In the genomic region with DNA sequence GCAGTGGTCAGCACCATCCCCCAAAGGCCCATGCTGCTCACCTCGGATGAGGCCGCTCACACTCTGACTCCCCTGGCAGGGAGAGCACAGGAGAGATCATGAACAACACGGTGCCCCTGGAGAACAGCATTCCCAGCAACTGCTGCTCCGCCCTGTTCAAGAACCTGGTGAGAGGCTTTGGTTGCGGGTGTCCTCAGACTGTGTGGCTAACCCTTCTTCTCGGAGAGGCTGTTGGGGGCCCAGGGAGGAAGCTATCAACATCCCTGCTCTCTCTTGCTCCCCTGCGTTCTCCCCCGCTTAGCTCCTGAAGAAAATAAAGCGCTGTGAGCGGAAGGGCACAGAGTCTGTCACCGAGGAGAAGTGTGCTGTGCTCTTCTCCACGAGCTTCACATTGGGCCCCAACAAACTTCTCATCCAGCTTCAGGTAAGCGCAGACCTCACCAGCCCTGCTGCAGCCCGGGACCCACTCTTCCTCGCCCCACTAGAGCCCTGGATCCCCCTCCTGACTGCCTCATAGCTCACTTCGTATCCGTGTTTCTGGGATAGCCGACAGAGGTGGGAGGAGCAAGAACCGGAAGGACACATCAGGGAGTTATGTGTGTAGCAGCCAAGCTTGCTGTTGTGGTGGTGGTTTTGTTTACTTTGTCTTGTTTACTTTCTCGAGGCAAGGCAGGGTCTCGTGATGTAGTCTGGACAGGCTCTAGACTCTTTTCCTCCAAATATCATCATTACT, we compare ENCODE assay signal across 12 mouse cellular contexts. TPM values are rescaled to one million over a fixed set of nuclear protein-coding genes. Genes with fewer than 3 reads are reported as not detected.
DNase-seq lines count a peak whose midpoint lies in the region; ATAC-seq and TF ChIP-seq lines count a peak whose summit lies in the region.
"Had no signal": no experiment of that assay in that cellular context is flagged by ENCODE, and none has a peak within 500 bp of the region (broad histone marks: within the 10 kb centered on the region; RNA-seq: fewer than 3 reads in every experiment).

No protein-coding gene starts in this region.

- no peaks in the 10 kb centered on the region for H3K4me1 ChIP-seq in heart, embryonic 14.5 days (ENCODE audit: control insufficient read depth in 2 of 2, insufficient read depth in 2 of 2, low read length in 2 of 2)
- H3K4me1 ChIP-seq in ES-Bruce4 (ENCODE audit: control insufficient read depth, insufficient read depth, low read length), result no peaks in the 10 kb centered on the region
- no peaks in the 10 kb centered on the region for H3K4me1 ChIP-seq in embryonic facial prominence, embryonic 15.5 days
- peaks cover 10% of the 10 kb centered on the region; the same call in 1 of the 2 replicates for H3K4me1 ChIP-seq in liver, embryonic 12.5 days

- no peak overlapping the region for H3K4me3 ChIP-seq in heart, embryonic 14.5 days (ENCODE audit: control insufficient read depth in 1 of 2, insufficient read depth in 1 of 2, low read depth in 1 of 2, low read length in 2 of 2)
- H3K4me3 ChIP-seq in ES-Bruce4 (ENCODE audit: low read depth, low read length), result peak overlapping the region; percentile 71
- no peak overlapping the region; the same call in 1 of the 2 replicates for H3K4me3 ChIP-seq in embryonic facial prominence, embryonic 15.5 days (replicated peaks)
- H3K4me3 ChIP-seq in liver, embryonic 12.5 days, result no peak overlapping the region
- no peak overlapping the region for H3K4me3 ChIP-seq in layer of hippocampus, adult 2 months
- H3K4me3 ChIP-seq: megakaryocyte, embryonic 14.5 days had no signal

- no peak for DNase-seq in heart, adult 9 months (ENCODE audit: low spot score in 2 of 2)
- DNase-seq in adrenal gland, adult 2 months, result no peak
- DNase-seq in urinary bladder, postnatal 10 days (ENCODE audit: low spot score), result no peak
- no peak for DNase-seq in layer of hippocampus, adult 2 months (ENCODE audit: low spot score in 2 of 2)
- DNase-seq: layer of hippocampus, adult 9-11 months; thymus, adult 2 months had no signal

- no peak overlapping the region for H3K9ac ChIP-seq in heart, embryonic 14.5 days (ENCODE audit: low read length)
- peak overlapping the region; percentile 45 for H3K9ac ChIP-seq in ES-Bruce4 (ENCODE audit: low read depth, poor library complexity, severe bottlenecking)
- no peak overlapping the region for H3K9ac ChIP-seq in embryonic facial prominence, embryonic 15.5 days
- no peak overlapping the region for H3K9ac ChIP-seq in liver, embryonic 12.5 days

- no peak overlapping the region for H3K27ac ChIP-seq in heart, embryonic 14.5 days (replicated peaks in 1 of 2; ENCODE audit: control insufficient read depth in 1 of 2, insufficient read depth in 1 of 2, low read depth in 2 of 2, low read length in 2 of 2)
- no peak overlapping the region for H3K27ac ChIP-seq in ES-Bruce4 (ENCODE audit: insufficient read depth, low read length)
- H3K27ac ChIP-seq in embryonic facial prominence, embryonic 15.5 days (replicated peaks), result 0 out of 2 replicates have a peak overlapping the region, but pooled peaks have one; percentile 17
- H3K27ac ChIP-seq in liver, embryonic 12.5 days, result no peak overlapping the region
- H3K27ac ChIP-seq in layer of hippocampus, adult 2 months, result no peak overlapping the region

- H3K36me3 ChIP-seq in heart, embryonic 14.5 days (ENCODE audit: control insufficient read depth, insufficient read depth, low read length), result peaks cover 87% of the 10 kb centered on the region
- no peaks in the 10 kb centered on the region for H3K36me3 ChIP-seq in ES-Bruce4 (ENCODE audit: control insufficient read depth, insufficient read depth, low read length, poor library complexity, severe bottlenecking)
- H3K36me3 ChIP-seq in embryonic facial prominence, embryonic 15.5 days, result peaks cover 69% of the 10 kb centered on the region
- peaks cover 77% of the 10 kb centered on the region for H3K36me3 ChIP-seq in liver, embryonic 12.5 days

- no peaks in the 10 kb centered on the region for H3K27me3 ChIP-seq in heart, embryonic 14.5 days (ENCODE audit: control insufficient read depth, insufficient read depth, low read length)
- no peaks in the 10 kb centered on the region for H3K27me3 ChIP-seq in ES-Bruce4 (ENCODE audit: control insufficient read depth, insufficient read depth, low read length, poor library complexity, severe bottlenecking)
- H3K27me3 ChIP-seq in embryonic facial prominence, embryonic 15.5 days, result no peaks in the 10 kb centered on the region
- H3K27me3 ChIP-seq in liver, embryonic 12.5 days (replicated peaks), result no peaks in the 10 kb centered on the region
- H3K27me3 ChIP-seq: CH12.LX; megakaryocyte, embryonic 14.5 days had no signal

- no peak for TF ChIP-seq EP300 in ES-Bruce4 (IDR thresholded peaks at IDR 0.05; ENCODE audit: insufficient read depth, low read depth, low read length)

- 0 out of 2 replicates have a peak, but pooled peaks have one; percentile 13 for ATAC-seq in heart, embryonic 14.5 days (ENCODE audit: insufficient number of reproducible peaks, insufficient read depth, low FRiP score, low read depth)
- ATAC-seq in embryonic facial prominence, embryonic 15.5 days (ENCODE audit: insufficient number of reproducible peaks, low FRiP score, low TSS enrichment, low read depth), result no peak
- ATAC-seq in liver, embryonic 12.5 days, result no peak

- 49% methylated on average over 21 of the region's 21 CpGs for WGBS in heart, embryonic 14.5 days
- WGBS in embryonic facial prominence, embryonic 15.5 days, result 57% methylated on average over 21 of the region's 21 CpGs
- WGBS in liver, embryonic 12.5 days (ENCODE audit: insufficient replicate concordance), result 67% methylated on average over 21 of the region's 21 CpGs

- H3K9me3 ChIP-seq in heart, embryonic 14.5 days (ENCODE audit: control insufficient read depth, low read length), result no peaks in the 10 kb centered on the region
- H3K9me3 ChIP-seq in ES-Bruce4 (replicated peaks; ENCODE audit: control insufficient read depth, insufficient read depth, low read length, poor library complexity, severe bottlenecking), result no peaks in the 10 kb centered on the region
- H3K9me3 ChIP-seq in embryonic facial prominence, embryonic 15.5 days (replicated peaks), result no peaks in the 10 kb centered on the region
- no peaks in the 10 kb centered on the region for H3K9me3 ChIP-seq in liver, embryonic 12.5 days (replicated peaks)
- H3K9me3 ChIP-seq: megakaryocyte, embryonic 14.5 days had no signal

- peak; percentile 33 for TF ChIP-seq POLR2A in ES-Bruce4 (IDR thresholded peaks at IDR 0.05; ENCODE audit: insufficient read depth, low read length)

- H3K4me2 ChIP-seq in heart, embryonic 14.5 days (ENCODE audit: low read length), result 0 out of 2 replicates have a peak overlapping the region, but pooled peaks have one; percentile 6
- H3K4me2 ChIP-seq in embryonic facial prominence, embryonic 15.5 days (replicated peaks), result 0 out of 2 replicates have a peak overlapping the region, but pooled peaks have one; percentile 8
- H3K4me2 ChIP-seq in liver, embryonic 12.5 days, result peak overlapping the region; percentile 29; the same call in 1 of the 2 replicates

- TF ChIP-seq CTCF in ES-Bruce4 (IDR thresholded peaks at IDR 0.05; ENCODE audit: low read depth, low read length), result no peak
- TF ChIP-seq CTCF in layer of hippocampus, adult 2 months (conservative IDR thresholded peaks at IDR 0.05), result no peak

RNA-seq across cellular contexts. Expression of a gene that starts 10.3 kb away (rescaled TPM):
- 25.2 and 25.7 TPM in 2 replicates for polyA plus RNA-seq in heart, embryonic 14.5 days (2014; fragmentation: Nextera tagmentation; extraction: Ambion mirVana)
- polyA plus RNA-seq in ES-Bruce4 (2011; ENCODE audit: insufficient read depth, insufficient read length, low read depth, missing spikeins), result 28.2 and 32.9 TPM in 2 replicates
- 35.3 and 36.2 TPM in 2 replicates for polyA plus RNA-seq in embryonic facial prominence, embryonic 15.5 days (2015; fragmentation: Nextera tagmentation; extraction: Ambion mirVana)
- polyA plus RNA-seq in liver, embryonic 12.5 days (2016; fragmentation: Nextera tagmentation; extraction: Ambion mirVana), result 19.2 and 19.4 TPM in 2 replicates
- 100 to 1,000 TPM in 1 of 2 experiments, 10 to 100 TPM in 1; 88.3 to 109 TPM for total RNA-seq in adrenal gland, adult 2 months (2021)
- 67.6 and 83.8 TPM in 2 replicates for polyA plus RNA-seq in adrenal gland, adult 2 months (2012; rRNA removed)
- 1 to 10 TPM; 6.4 to 6.7 TPM for total RNA-seq in layer of hippocampus, adult 2 months (2021)

RNA-seq across cellular contexts. Expression of a gene that starts 13.6 kb away (rescaled TPM):
- 8.8 and 11.8 TPM in 2 replicates for polyA plus RNA-seq in heart, embryonic 14.5 days (2014; fragmentation: Nextera tagmentation; extraction: Ambion mirVana)
- polyA plus RNA-seq in ES-Bruce4 (2011; ENCODE audit: insufficient read depth, insufficient read length, low read depth, missing spikeins), result 22.0 and 22.3 TPM in 2 replicates
- 10.1 and 11.3 TPM in 2 replicates for polyA plus RNA-seq in embryonic facial prominence, embryonic 15.5 days (2015; fragmentation: Nextera tagmentation; extraction: Ambion mirVana)
- polyA plus RNA-seq in liver, embryonic 12.5 days (2016; fragmentation: Nextera tagmentation; extraction: Ambion mirVana), result 7.0 and 8.0 TPM in 2 replicates
- 1 to 10 TPM; 4.6 to 9.1 TPM for total RNA-seq in adrenal gland, adult 2 months (2021)
- 1.5 and 2.6 TPM in 2 replicates for polyA plus RNA-seq in adrenal gland, adult 2 months (2012; rRNA removed)
- 1 to 10 TPM; 5.8 to 6.8 TPM for total RNA-seq in layer of hippocampus, adult 2 months (2021)

RNA-seq across cellular contexts. Expression of a gene that starts 15.3 kb away (rescaled TPM):
- 6.4 and 9.0 TPM in 2 replicates for polyA plus RNA-seq in heart, embryonic 14.5 days (2014; fragmentation: Nextera tagmentation; extraction: Ambion mirVana)
- 5.5 and 8.1 TPM in 2 replicates for polyA plus RNA-seq in ES-Bruce4 (2011; ENCODE audit: insufficient read depth, insufficient read length, low read depth, missing spikeins)
- polyA plus RNA-seq in embryonic facial prominence, embryonic 15.5 days (2015; fragmentation: Nextera tagmentation; extraction: Ambion mirVana), result 30.8 and 33.2 TPM in 2 replicates
- polyA plus RNA-seq in liver, embryonic 12.5 days (2016; fragmentation: Nextera tagmentation; extraction: Ambion mirVana), result 2.6 and 3.4 TPM in 2 replicates
- 10 to 100 TPM; 16.9 to 26.6 TPM for total RNA-seq in adrenal gland, adult 2 months (2021)
- 35.9 and 38.7 TPM in 2 replicates for polyA plus RNA-seq in adrenal gland, adult 2 months (2012; rRNA removed)
- 10 to 100 TPM; 44.0 to 44.4 TPM for total RNA-seq in layer of hippocampus, adult 2 months (2021)

RNA-seq across cellular contexts. Expression of a gene that starts 32.1 kb away (rescaled TPM):
- polyA plus RNA-seq in heart, embryonic 14.5 days (2014; fragmentation: Nextera tagmentation; extraction: Ambion mirVana), result 29.4 and 31.2 TPM in 2 replicates
- 36.3 and 41.3 TPM in 2 replicates for polyA plus RNA-seq in ES-Bruce4 (2011; ENCODE audit: insufficient read depth, insufficient read length, low read depth, missing spikeins)
- 161 and 163 TPM in 2 replicates for polyA plus RNA-seq in embryonic facial prominence, embryonic 15.5 days (2015; fragmentation: Nextera tagmentation; extraction: Ambion mirVana)
- polyA plus RNA-seq in liver, embryonic 12.5 days (2016; fragmentation: Nextera tagmentation; extraction: Ambion mirVana), result 22.8 and 26.5 TPM in 2 replicates
- total RNA-seq in adrenal gland, adult 2 months (2021), result 100 to 1,000 TPM; 138 to 196 TPM
- 197 and 201 TPM in 2 replicates for polyA plus RNA-seq in adrenal gland, adult 2 months (2012; rRNA removed)
- 100 to 1,000 TPM; 288 to 310 TPM for total RNA-seq in layer of hippocampus, adult 2 months (2021)

RNA-seq across cellular contexts. Expression of a gene that starts 51.9 kb away (rescaled TPM):
- polyA plus RNA-seq in heart, embryonic 14.5 days (2014; fragmentation: Nextera tagmentation; extraction: Ambion mirVana), result 0.12 TPM in 1 of 2 replicates, not detected in the other
- 0.34 and 0.72 TPM in 2 replicates for polyA plus RNA-seq in ES-Bruce4 (2011; ENCODE audit: insufficient read depth, insufficient read length, low read depth, missing spikeins)
- 0.49 and 0.57 TPM in 2 replicates for polyA plus RNA-seq in embryonic facial prominence, embryonic 15.5 days (2015; fragmentation: Nextera tagmentation; extraction: Ambion mirVana)
- polyA plus RNA-seq in liver, embryonic 12.5 days (2016; fragmentation: Nextera tagmentation; extraction: Ambion mirVana), result 0.06 and 0.13 TPM in 2 replicates
- 10 to 100 TPM in 1 of 2 experiments, 1 to 10 TPM in 1; 1.1 to 15.1 TPM for total RNA-seq in adrenal gland, adult 2 months (2021)
- 0.21 and 4.0 TPM in 2 replicates for polyA plus RNA-seq in adrenal gland, adult 2 months (2012; rRNA removed)
- total RNA-seq in layer of hippocampus, adult 2 months (2021), result 1 to 10 TPM in 1 of 2 experiments, under 1 TPM in 1; 0.59 to 1.1 TPM
